Mouse (Mus musculus) naive thymus-derived CD4-positive, alpha-beta T cell, adult 5 months (primary cell): ENCODE results near the gene Kctd7. TPM values are rescaled to one million over a fixed set of nuclear protein-coding genes. Genes with fewer than 3 reads are reported as not detected.

Experiments used
- polyA plus RNA-seq: library from polyadenylated mRNA; unstranded; fragments of 100-300 nt; shearing (Covaris generic); gene quantifications from one replicate; pipeline ENCODE4 v1.2.1, GENCODE M21; 2017

The Kctd7 gene
- 2.2 TPM for polyA plus RNA-seq

DNA sequence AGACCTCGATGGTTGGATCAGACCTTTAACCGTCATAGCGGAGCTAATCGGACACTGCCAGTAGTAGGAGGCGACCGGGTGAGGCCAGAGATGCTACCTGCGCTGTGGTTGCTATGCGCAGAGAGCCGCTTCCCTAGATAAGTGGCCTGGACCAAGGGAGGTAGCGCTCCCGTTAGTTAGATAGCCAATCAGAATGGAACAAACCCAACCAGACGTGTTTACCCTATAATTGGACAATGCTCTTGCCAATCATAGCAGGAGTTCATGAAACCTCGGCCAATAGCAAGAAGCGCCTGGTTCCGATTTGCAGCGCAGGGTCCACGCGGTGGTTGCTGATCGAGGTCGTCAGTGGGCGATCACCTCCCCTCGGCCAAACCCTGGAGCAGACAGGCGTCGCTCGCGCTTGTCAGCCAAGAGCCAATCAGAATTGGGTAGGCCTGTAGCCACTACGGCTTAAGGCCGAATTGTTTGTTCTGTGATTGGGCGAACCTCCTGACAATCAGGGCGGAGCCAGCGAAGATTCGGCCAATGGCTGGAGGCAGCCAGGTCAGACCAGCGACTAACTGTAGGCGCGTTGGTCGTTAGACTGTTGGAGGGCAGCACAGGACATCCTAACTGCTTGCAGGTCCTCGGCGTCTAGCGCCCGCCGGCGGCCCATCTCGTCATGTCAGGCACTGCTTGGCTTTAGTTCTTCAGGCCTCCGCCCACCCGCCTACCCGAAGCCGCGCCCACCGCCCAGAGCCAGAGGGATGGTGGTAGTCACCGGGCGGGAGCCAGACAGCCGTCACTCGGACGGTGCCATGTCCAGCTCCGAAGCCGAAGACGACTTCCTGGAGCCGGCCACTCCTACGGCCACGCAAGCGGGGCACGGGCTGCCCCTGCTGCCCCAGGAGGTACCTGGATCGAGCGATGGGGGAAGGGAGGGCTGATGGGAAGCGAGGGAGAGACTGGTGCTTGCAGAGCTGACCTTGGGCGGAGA, at the start of gene Kctd7:
Gene Kctd7 (plus strand): TSS at position 528 of the 979 bp plus-strand sequence.

DNA sequence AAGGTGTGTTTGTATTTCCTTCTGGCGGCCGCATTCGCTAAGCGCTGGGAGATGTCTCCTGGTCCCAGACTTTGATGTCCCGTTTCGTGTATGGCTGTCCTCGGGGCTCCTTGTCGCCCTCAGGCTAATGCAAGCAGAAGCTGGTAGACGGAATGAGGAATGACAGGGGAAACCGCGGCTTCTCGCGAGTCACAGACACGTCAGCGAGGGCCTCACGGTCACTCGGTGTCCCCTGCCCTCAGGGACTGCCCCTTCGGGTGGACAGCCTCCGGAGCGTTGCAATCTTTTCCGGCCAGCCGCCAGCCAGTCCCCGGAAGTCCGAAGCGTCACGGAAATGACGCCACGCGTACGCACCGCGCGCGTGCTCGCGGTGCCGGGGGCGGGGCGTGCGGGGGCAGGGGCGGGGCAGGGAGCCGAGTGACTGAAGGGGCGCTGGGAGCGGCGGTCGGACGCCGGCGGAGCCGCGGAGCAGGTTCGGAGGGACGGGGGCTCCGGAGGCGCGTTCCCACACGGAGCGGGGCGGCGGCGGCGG, 26.8 kb downstream of the Kctd7 start, which contains the start of gene Rabgef1:
Gene Rabgef1 (plus strand): TSS at position 376 of the 532 bp plus-strand sequence.

Other genes with a start within 250 kb of the Kctd7 start
- gene Zbed5, start 249.1 kb upstream of the Kctd7 start, polyA plus RNA-seq, result 0.67 TPM
- 0.32 TPM for gene Phkg1, start 246.3 kb upstream of the Kctd7 start, polyA plus RNA-seq
- gene Nupr1l, start 236.3 kb upstream of the Kctd7 start, polyA plus RNA-seq, result 0.25 TPM
- 17.5 TPM for gene Vkorc1l1, start 202.9 kb upstream of the Kctd7 start, polyA plus RNA-seq
- gene Gusb, start 141.8 kb upstream of the Kctd7 start, polyA plus RNA-seq, result 16.6 TPM
- 36.9 TPM for gene Asl, start 115.6 kb upstream of the Kctd7 start, polyA plus RNA-seq
- gene Crcp, start 115.6 kb upstream of the Kctd7 start, polyA plus RNA-seq, result 18.6 TPM
- 9.6 TPM for gene Tpst1, start 71.5 kb upstream of the Kctd7 start, polyA plus RNA-seq
- gene Rabgef1, start 26.9 kb downstream of the Kctd7 start, polyA plus RNA-seq, result 42.5 TPM
- gene Tmem248, start 72.2 kb downstream of the Kctd7 start, polyA plus RNA-seq, result 80.6 TPM
- gene Sbds, start 110.7 kb downstream of the Kctd7 start, polyA plus RNA-seq, result 123 TPM
- 25.3 TPM for gene Tyw1, start 110.8 kb downstream of the Kctd7 start, polyA plus RNA-seq
- not detected for gene Caln1, start 224.6 kb downstream of the Kctd7 start, polyA plus RNA-seq
- not detected for gene A330070K13Rik, start 239.8 kb downstream of the Kctd7 start, polyA plus RNA-seq